Mouse (Mus musculus) lung, embryonic 14.5 days (tissue): ENCODE measurements around the gene Sh2b1. TPM values are rescaled to one million over a fixed set of nuclear protein-coding genes. Genes with fewer than 3 reads are reported as not detected.
A peak's percentile ranks its signal among the peaks of the same experiment; 100 is the strongest.
"Not testable (repeated sequence)": the region's sequence is repeated elsewhere in the genome, so short reads cannot be mapped to it uniquely, and the experiment has no call there.

Experiments used
- ATAC-seq: fragments of 200-750 bp; cut with Nextera tagmentation; 2 replicates; pipeline ENCODE4 v1.8.0; 2017; ENCODE audit warnings: mild to moderate bottlenecking, moderate TSS enrichment, moderate library complexity; ENCODE audit not compliant: insufficient read depth
- DNase-seq: peaks from one replicate; pipeline ENCODE4 v3.0.0-alpha.2; 2015
- H3K27ac ChIP-seq: fragments of 300-500 bp; sonication (generic); 2 replicates; pipeline ENCODE4 v1.5.1; 2014; ENCODE audit warnings: low read depth, mild to moderate bottlenecking, moderate library complexity
- H3K27me3 ChIP-seq: fragments of 300-500 bp; sonication (generic); 2 replicates; pipeline ENCODE4 v1.6.1; 2014; ENCODE audit warnings: low read length, control low read depth; ENCODE audit not compliant: insufficient read depth
- H3K36me3 ChIP-seq: fragments of 300-500 bp; sonication (generic); 2 replicates; pipeline ENCODE4 v1.6.1; 2014; ENCODE audit warnings: control low read depth; ENCODE audit not compliant: insufficient read depth
- H3K4me1 ChIP-seq: fragments of 300-500 bp; sonication (generic); 2 replicates; pipeline ENCODE4 v1.6.1; 2014; ENCODE audit warnings: antibody characterized with exemption, control low read depth; ENCODE audit not compliant: insufficient read depth
- H3K4me2 ChIP-seq: fragments of 300-500 bp; sonication (generic); 2 replicates; pipeline ENCODE4 v1.6.1; 2014; ENCODE audit warnings: mild to moderate bottlenecking
- H3K4me3 ChIP-seq: fragments of 300-500 bp; sonication (generic); 2 replicates; pipeline ENCODE4 v1.5.1; 2014; ENCODE audit warnings: low read depth, low read length
- H3K9ac ChIP-seq: fragments of 300-500 bp; sonication (generic); 2 replicates; pipeline ENCODE4 v1.6.1; 2014
- H3K9me3 ChIP-seq: fragments of 300-500 bp; sonication (generic); 2 replicates; pipeline ENCODE4 v1.6.1; 2016; ENCODE audit warnings: low read depth, low read length, control low read depth
- CTCF ChIP-seq: IDR thresholded peaks from 2 replicates; pipeline ENCODE4 v1.5.1; 2016; ENCODE audit warnings: antibody characterized with exemption, low read depth
- WGBS: fragments of 180-500 bp; shearing (Covaris S2); extraction: QIAGEN DNeasy Blood & Tissue Kit; methylation state at CpG from one replicate; pipeline ENCODE4 v1.1.7; 2014; 5-methylcytosine and 5-hydroxymethylcytosine counted together
- polyA plus RNA-seq: library from polyadenylated mRNA; unstranded; fragments of >200 nt; fragmentation: Nextera tagmentation; extraction: Ambion mirVana; gene quantifications from 2 replicates; pipeline ENCODE4 v1.2.1, GENCODE M21; 2014

The Sh2b1 gene
- polyA plus RNA-seq, 1 experiment from 2014 or later: 46.5 TPM

DNA sequence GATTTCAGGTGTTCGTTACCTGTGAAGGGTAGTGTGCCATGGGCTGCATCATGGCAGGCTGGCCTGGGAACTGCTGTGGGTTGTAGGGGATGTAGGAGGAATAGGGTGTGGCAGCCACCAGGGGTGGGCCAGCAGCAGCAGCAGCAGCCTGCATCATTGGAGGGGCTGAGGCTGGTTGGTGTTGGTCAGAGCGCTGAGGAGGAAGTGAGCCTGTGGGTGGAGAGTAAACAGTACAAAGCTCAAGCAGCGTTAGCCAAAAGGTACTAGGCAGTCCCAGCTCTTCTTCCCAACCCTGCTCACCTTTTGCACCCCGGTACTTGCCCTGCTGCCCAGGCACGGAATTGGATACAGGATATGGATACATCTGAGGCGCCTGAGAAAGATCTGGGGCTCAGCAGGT lies 18.9 kb upstream of the Sh2b1 start:
- Histone ChIP-seq H3K36me3 (peaks cover 97% of the 10 kb centered on the region), H3K4me1 (no peaks in the 10 kb centered on the region), H3K9me3 (no peaks in the 10 kb centered on the region), H3K27ac (no peak overlapping the region), H3K27me3 (no peaks in the 10 kb centered on the region), H3K4me2 (no peak overlapping the region), H3K4me3 (no peak overlapping the region), H3K9ac (no peak overlapping the region)
- no peak for TF ChIP-seq CTCF
- DNase-seq (no peak), ATAC-seq (no peak)
- WGBS: 86% methylated on average over 6 of the region's 6 CpGs

DNA sequence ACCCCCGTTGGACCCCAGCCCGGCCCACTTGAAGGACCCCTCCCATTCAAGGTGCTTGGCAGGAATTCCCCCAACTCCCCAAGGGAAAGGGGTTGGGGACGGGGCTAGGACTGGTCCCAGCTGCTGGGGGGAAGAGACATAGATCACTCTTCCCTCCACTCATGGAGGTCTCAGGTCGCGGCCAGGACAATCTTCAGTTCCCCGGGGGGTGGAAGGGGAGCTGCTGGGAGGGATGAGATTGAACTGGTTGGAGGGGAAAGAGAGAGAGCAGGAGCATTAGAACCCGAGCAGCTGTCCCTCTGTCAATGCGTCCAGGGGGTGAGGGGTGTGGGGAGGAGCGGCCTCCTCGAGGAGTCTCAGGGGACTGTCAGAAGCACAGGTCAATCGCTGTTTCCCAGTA lies 16.7 kb upstream of the Sh2b1 start:
- H3K9ac ChIP-seq: no peak overlapping the region
- H3K36me3 ChIP-seq: peaks cover 80% of the 10 kb centered on the region
- no peak overlapping the region for H3K4me3 ChIP-seq
- H3K4me2 ChIP-seq: no peak overlapping the region
- H3K27ac ChIP-seq: no peak overlapping the region
- no peaks in the 10 kb centered on the region for H3K4me1 ChIP-seq
- no peak for TF ChIP-seq CTCF
- 44% methylated on average over 11 of the region's 11 CpGs for WGBS
- H3K27me3 ChIP-seq: no peaks in the 10 kb centered on the region
- no peak for ATAC-seq
- DNase-seq: no peak
- no peaks in the 10 kb centered on the region for H3K9me3 ChIP-seq

DNA sequence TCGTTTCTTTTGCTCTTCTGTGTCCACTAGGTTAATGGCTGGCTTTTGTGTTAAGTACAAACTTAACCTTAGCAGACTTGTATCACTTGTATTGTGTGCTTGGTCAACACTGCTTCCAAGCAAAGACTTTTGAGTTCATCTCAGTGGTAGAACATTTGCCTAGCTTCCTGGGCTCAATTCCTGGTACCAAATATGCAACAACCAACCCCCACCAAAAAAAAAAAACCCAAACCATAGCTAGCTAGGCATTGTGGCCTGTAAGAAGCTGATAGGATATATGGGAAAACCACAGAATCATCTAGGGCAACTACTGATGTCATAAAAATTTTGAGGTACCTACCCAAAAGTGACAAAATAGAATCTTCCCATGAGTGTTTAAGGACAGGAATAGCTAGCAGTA lies 15.8 kb upstream of the Sh2b1 start:
- Histone ChIP-seq H3K4me2 (no peak overlapping the region), H3K27ac (no peak overlapping the region), H3K9ac (no peak overlapping the region), H3K4me1 (no peaks in the 10 kb centered on the region), H3K9me3 (no peaks in the 10 kb centered on the region), H3K36me3 (peaks cover 71% of the 10 kb centered on the region), H3K4me3 (no peak overlapping the region), H3K27me3 (no peaks in the 10 kb centered on the region)
- no peak for TF ChIP-seq CTCF
- 72% methylated on average over 1 of the region's 1 CpGs for WGBS
- DNase-seq (peak; percentile 11), ATAC-seq (no peak)

DNA sequence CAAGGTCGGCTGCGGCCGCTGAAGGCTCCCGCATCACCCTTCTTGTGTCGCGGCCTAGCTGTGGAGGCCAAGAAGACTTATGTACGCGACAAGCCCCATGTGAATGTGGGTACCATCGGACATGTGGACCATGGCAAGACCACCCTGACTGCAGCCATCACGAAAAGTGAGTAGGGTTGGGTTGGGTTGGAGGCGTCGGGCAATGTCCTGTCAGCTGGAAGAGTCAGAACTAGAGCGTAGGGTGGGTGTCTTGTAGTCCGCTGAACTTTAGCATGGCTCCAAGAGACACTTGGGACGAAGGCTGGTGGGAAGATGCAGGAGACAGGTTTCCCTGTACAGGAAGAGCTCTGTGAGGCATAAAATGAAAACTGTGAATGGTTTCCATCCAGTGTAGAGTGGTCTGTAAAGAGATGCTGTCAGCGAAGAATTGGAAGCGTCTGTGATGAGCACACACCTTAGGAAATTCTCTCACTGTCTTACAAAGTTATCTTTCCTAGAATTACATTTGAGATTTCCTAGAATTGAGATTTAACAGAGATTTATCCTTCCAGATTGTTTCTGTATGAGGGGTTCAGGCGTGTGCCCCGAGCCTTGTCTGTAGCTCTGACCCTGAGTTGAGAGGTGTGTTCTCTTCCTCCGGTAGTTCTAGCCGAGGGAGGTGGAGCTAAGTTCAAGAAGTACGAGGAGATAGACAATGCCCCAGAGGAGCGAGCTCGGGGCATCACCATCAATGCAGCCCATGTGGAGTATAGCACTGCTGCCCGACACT lies 12.6 kb upstream of the Sh2b1 start:
- H3K27ac ChIP-seq, H3K27me3 ChIP-seq, DNase-seq, ATAC-seq, H3K4me1 ChIP-seq, H3K9me3 ChIP-seq: not testable (repeated sequence)
- H3K9ac ChIP-seq: peak overlapping the region; percentile 68
- H3K4me3 ChIP-seq: peak overlapping the region; percentile 61
- peak overlapping the region; percentile 93 for H3K4me2 ChIP-seq
- 14% methylated on average over 19 of the region's 25 CpGs for WGBS
- H3K36me3 ChIP-seq: peaks cover 39% of the 10 kb centered on the region

DNA sequence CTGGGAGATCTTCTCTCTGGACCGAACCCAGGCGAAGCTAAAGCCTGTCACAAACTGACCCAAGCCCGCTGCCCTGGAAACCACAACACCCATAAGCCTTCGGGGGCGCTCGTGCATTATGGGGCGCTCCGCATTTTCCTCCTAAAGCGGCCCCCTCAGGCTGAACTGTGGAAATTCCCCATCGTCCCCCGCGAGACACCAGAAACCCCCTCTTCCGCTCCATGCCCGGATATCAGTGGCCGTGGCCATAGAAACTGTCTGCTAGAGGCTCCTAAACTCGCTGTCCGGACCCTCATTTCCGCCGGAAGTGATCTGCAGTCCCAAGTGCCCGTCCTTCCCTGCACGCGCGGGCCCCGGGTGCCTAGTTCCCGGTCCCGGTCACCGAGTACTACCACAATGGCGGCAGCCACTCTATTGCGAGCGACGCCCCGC lies 11.8 kb upstream of the Sh2b1 start, which contains the start of gene Tufm:
Gene Tufm, plus strand, starts transcription at position 310 of the 432 bp plus-strand sequence.
- Histone ChIP-seq H3K27me3 (no peaks in the 10 kb centered on the region), H3K9ac (peak within 1 kb of the TSS; percentile 68), H3K9me3 (no peaks in the 10 kb centered on the region), H3K4me2 (peak within 1 kb of the TSS; percentile 93), H3K4me3 (peak within 1 kb of the TSS; percentile 61), H3K4me1 (no peaks in the 10 kb centered on the region), H3K27ac (peak within 1 kb of the TSS; percentile 70), H3K36me3 (peaks cover 31% of the 10 kb centered on the region)
- TF ChIP-seq CTCF: peak; percentile 61
- DNase-seq: peak; percentile 97
- ATAC-seq: peak; percentile 92
- under 1% methylated on average over 32 of the region's 32 CpGs for WGBS

DNA sequence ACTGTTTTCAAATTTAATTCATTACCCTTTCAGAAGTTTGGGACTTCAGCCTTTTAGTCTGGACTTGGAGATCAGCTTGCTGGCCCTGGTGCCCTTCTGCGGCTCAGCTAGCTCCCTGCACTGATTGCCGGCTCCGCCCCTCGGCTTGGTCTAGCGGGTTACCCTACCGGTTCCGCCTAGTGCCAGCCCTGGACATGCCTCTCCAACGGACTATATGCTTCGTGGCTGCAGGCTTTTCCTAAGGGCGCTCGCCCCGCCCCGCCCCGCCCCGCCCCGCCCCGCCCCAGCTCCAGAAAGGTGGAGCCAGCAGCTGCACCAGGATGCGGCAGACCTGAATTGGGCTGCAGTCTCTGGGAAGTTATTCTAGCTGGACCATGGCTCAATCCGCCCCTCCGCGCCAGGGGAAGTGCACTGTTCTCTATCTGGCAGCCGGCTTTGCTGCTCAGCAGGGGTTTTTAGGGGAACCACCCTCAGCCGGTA lies 7.2 kb upstream of the Sh2b1 start:
- peak; percentile 91 for DNase-seq
- WGBS: 0% methylated on average over 23 of the region's 23 CpGs
- H3K4me2 ChIP-seq: peak overlapping the region; percentile 62

DNA sequence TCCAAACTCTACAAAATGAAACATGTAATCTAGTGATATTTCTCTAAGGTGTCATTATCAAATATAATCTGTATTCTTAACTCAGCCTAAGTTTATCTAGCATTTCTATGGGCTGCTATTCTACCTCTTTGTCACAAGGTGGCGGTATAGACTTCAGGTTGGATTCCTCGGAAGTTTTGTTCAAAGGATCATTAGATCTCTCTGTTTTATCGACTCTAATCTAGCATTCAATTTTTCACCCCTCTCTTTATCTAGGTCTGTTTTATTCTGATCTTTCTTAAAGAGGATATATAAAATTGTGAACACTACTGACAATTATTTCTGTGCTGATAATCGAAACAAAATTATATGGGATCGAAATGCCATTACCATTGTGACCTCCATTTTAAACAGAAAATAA lies 6.5 kb upstream of the Sh2b1 start:
- Histone ChIP-seq H3K36me3 (no peaks in the 10 kb centered on the region), H3K27me3 (no peaks in the 10 kb centered on the region), H3K9ac (no peak overlapping the region), H3K4me1 (no peaks in the 10 kb centered on the region), H3K4me3 (no peak overlapping the region; the same call in 1 of the 2 replicates), H3K4me2 (no peak overlapping the region), H3K27ac (no peak overlapping the region), H3K9me3 (no peaks in the 10 kb centered on the region)
- ATAC-seq: no peak
- peak; percentile 73 for DNase-seq
- TF ChIP-seq CTCF: peak; percentile 69
- WGBS: 22% methylated on average over 5 of the region's 5 CpGs

More for the DNA sequence above, 7.2 kb upstream of the Sh2b1 start:
- Histone ChIP-seq H3K27ac (peak overlapping the region; percentile 58), H3K9me3 (no peaks in the 10 kb centered on the region), H3K36me3 (no peaks in the 10 kb centered on the region), H3K4me1 (no peaks in the 10 kb centered on the region), H3K9ac (0 out of 2 replicates have a peak overlapping the region, but pooled peaks have one; percentile 37), H3K4me3 (peak overlapping the region; percentile 24), H3K27me3 (no peaks in the 10 kb centered on the region)
- TF ChIP-seq CTCF: no peak
- peak; percentile 89 for ATAC-seq
